Mouse (Mus musculus) stomach, embryonic 15.5 days (tissue): ENCODE data around the gene Igsf23. TPM values are rescaled to one million over a fixed set of nuclear protein-coding genes. Genes with fewer than 3 reads are reported as not detected.
"Not testable (repeated sequence)": the region's sequence is repeated elsewhere in the genome, so short reads cannot be mapped to it uniquely, and the experiment has no call there.

Experiments
- ATAC-seq: fragments of 200-750 bp; cut with Nextera tagmentation; 2 replicates; pipeline ENCODE4 v1.8.0; 2017; ENCODE audit warnings: low read depth, moderate number of reproducible peaks, moderate TSS enrichment; ENCODE audit not compliant: insufficient read depth, low FRiP score
- H3K27ac ChIP-seq: fragments of 300-500 bp; sonication (generic); 2 replicates; pipeline ENCODE4 v1.5.1; 2015; ENCODE audit warnings: mild to moderate bottlenecking, inconsistent platforms
- H3K27me3 ChIP-seq: fragments of 300-500 bp; sonication (generic); replicated peaks from 2 replicates; pipeline ENCODE4 v1.6.1; 2015; ENCODE audit warnings: inconsistent platforms
- H3K36me3 ChIP-seq: fragments of 300-500 bp; sonication (generic); 2 replicates; pipeline ENCODE4 v1.6.1; 2015; ENCODE audit warnings: inconsistent platforms
- H3K4me1 ChIP-seq: fragments of 300-500 bp; sonication (generic); 2 replicates; pipeline ENCODE4 v1.6.1; 2015; ENCODE audit warnings: inconsistent platforms
- H3K4me2 ChIP-seq: fragments of 300-500 bp; sonication (generic); 2 replicates; pipeline ENCODE4 v1.6.1; 2015; ENCODE audit warnings: mild to moderate bottlenecking, inconsistent platforms
- H3K4me3 ChIP-seq: fragments of 300-500 bp; sonication (generic); replicated peaks from 2 replicates; pipeline ENCODE4 v1.5.1; 2015; ENCODE audit warnings: inconsistent platforms
- H3K9ac ChIP-seq: fragments of 300-500 bp; sonication (generic); 2 replicates; pipeline ENCODE4 v1.6.1; 2015; ENCODE audit warnings: inconsistent platforms
- H3K9me3 ChIP-seq: fragments of 300-500 bp; sonication (generic); 2 replicates; pipeline ENCODE4 v1.6.1; 2016; ENCODE audit warnings: inconsistent platforms
- WGBS: fragments of 180-500 bp; shearing (Covaris S2); methylation state at CpG from one replicate; pipeline ENCODE4 v1.1.7; 2015; 5-methylcytosine and 5-hydroxymethylcytosine counted together
- polyA plus RNA-seq: library from polyadenylated mRNA; unstranded; fragments of >200 nt; fragmentation: Nextera tagmentation; extraction: Ambion mirVana; gene quantifications from 2 replicates; pipeline ENCODE4 v1.2.1, GENCODE M21; 2015

The Igsf23 gene
- 2.7 and 3.1 TPM in 2 replicates for polyA plus RNA-seq

GRCm38 (mm10) chr7:19950589-19950988, at the start of gene Igsf23:
Gene Igsf23, minus strand, starts transcription at chr7:19950756.
- Histone ChIP-seq H3K9ac (no peak within 1 kb of the TSS), H3K9me3 (no peaks in the 10 kb centered on the region), H3K4me2 (peak within 1 kb of the TSS; percentile 22; the same call in 1 of the 2 replicates)

GRCm38 (mm10) chr7:19996721-19997120, 46.2 kb upstream of the Igsf23 start:
- not testable (repeated sequence) for H3K27ac ChIP-seq, H3K36me3 ChIP-seq, ATAC-seq, H3K4me3 ChIP-seq, H3K4me2 ChIP-seq, H3K4me1 ChIP-seq, H3K9ac ChIP-seq, H3K9me3 ChIP-seq, H3K27me3 ChIP-seq
- 62% methylated on average over 3 of the region's 3 CpGs for WGBS

More at GRCm38 (mm10) chr7:19950589-19950988, at the start of gene Igsf23:
- H3K4me3 ChIP-seq, result no peak within 1 kb of the TSS
- ATAC-seq, result peak; percentile 47
- H3K27ac ChIP-seq, result no peak within 1 kb of the TSS
- H3K27me3 ChIP-seq, result no peaks in the 10 kb centered on the region
- H3K36me3 ChIP-seq, result no peaks in the 10 kb centered on the region
- 40% methylated on average over 9 of the region's 9 CpGs for WGBS
- peaks cover 8% of the 10 kb centered on the region; the same call in 1 of the 2 replicates for H3K4me1 ChIP-seq

GRCm38 (mm10) chr7:19991165-19991564, 40.6 kb upstream of the Igsf23 start, which contains the start of gene Nlrp9b:
Gene Nlrp9b, plus strand, starts transcription at chr7:19991465.
- not testable (repeated sequence) for H3K4me1 ChIP-seq, H3K27ac ChIP-seq, ATAC-seq, H3K36me3 ChIP-seq, H3K27me3 ChIP-seq, H3K4me2 ChIP-seq, H3K9me3 ChIP-seq, H3K4me3 ChIP-seq, H3K9ac ChIP-seq
- WGBS, result 64% methylated on average over 8 of the region's 8 CpGs

GRCm38 (mm10) chr7:19971516-19971915, 21.0 kb upstream of the Igsf23 start:
- ATAC-seq, result no peak
- no peak overlapping the region for H3K9ac ChIP-seq
- 83% methylated on average over 4 of the region's 4 CpGs for WGBS
- no peaks in the 10 kb centered on the region for H3K9me3 ChIP-seq
- no peaks in the 10 kb centered on the region for H3K27me3 ChIP-seq
- no peaks in the 10 kb centered on the region for H3K4me1 ChIP-seq
- H3K4me3 ChIP-seq, result no peak overlapping the region
- no peak overlapping the region for H3K4me2 ChIP-seq
- no peaks in the 10 kb centered on the region for H3K36me3 ChIP-seq
- H3K27ac ChIP-seq, result no peak overlapping the region

- H3K27me3 ChIP-seq, result no peaks in the 10 kb centered on the region
- no peak overlapping the region for H3K27ac ChIP-seq
- no peak for ATAC-seq
- no peaks in the 10 kb centered on the region for H3K4me1 ChIP-seq
- H3K9me3 ChIP-seq, result no peaks in the 10 kb centered on the region
- no peak overlapping the region for H3K9ac ChIP-seq
- no peak overlapping the region for H3K4me3 ChIP-seq
- no peaks in the 10 kb centered on the region for H3K36me3 ChIP-seq
- WGBS, result 92% methylated on average over 8 of the region's 8 CpGs
- no peak overlapping the region for H3K4me2 ChIP-seq
Observed at GRCm38 (mm10) chr7:19970196-19970595, 19.6 kb upstream of the Igsf23 start.

- Histone ChIP-seq H3K4me1 (no peaks in the 10 kb centered on the region), H3K36me3 (no peaks in the 10 kb centered on the region), H3K9me3 (no peaks in the 10 kb centered on the region), H3K9ac (no peak overlapping the region), H3K27me3 (no peaks in the 10 kb centered on the region), H3K4me2 (no peak overlapping the region), H3K27ac (no peak overlapping the region), H3K4me3 (no peak overlapping the region)
- ATAC-seq, result no peak
- WGBS, result 96% methylated on average over 4 of the region's 4 CpGs
Observed at GRCm38 (mm10) chr7:19969541-19970090, 19.1 kb upstream of the Igsf23 start.

GRCm38 (mm10) chr7:19969106-19969505, 18.6 kb upstream of the Igsf23 start:
- Histone ChIP-seq H3K36me3 (no peaks in the 10 kb centered on the region), H3K9me3 (no peaks in the 10 kb centered on the region), H3K4me2 (no peak overlapping the region), H3K27ac (no peak overlapping the region), H3K27me3 (no peaks in the 10 kb centered on the region), H3K4me3 (no peak overlapping the region), H3K4me1 (no peaks in the 10 kb centered on the region), H3K9ac (no peak overlapping the region)
- WGBS, result 72% methylated on average over 3 of the region's 3 CpGs
- no peak for ATAC-seq

GRCm38 (mm10) chr7:19964985-19965579, 14.5 kb upstream of the Igsf23 start, which contains the start of gene Ceacam20:
Gene Ceacam20, plus strand, starts transcription at chr7:19965412.
- Histone ChIP-seq H3K27me3 (no peaks in the 10 kb centered on the region), H3K4me1 (no peaks in the 10 kb centered on the region), H3K4me2 (no peak within 1 kb of the TSS), H3K9ac (no peak within 1 kb of the TSS), H3K36me3 (no peaks in the 10 kb centered on the region), H3K4me3 (no peak within 1 kb of the TSS), H3K27ac (no peak within 1 kb of the TSS), H3K9me3 (no peaks in the 10 kb centered on the region)
- ATAC-seq, result no peak
- 71% methylated on average over 7 of the region's 7 CpGs for WGBS

GRCm38 (mm10) chr7:19962423-19962822, 11.9 kb upstream of the Igsf23 start:
- WGBS, result 74% methylated on average over 1 of the region's 1 CpGs
- H3K27me3 ChIP-seq, result no peaks in the 10 kb centered on the region
- ATAC-seq, result no peak
- no peak overlapping the region for H3K4me3 ChIP-seq
- no peaks in the 10 kb centered on the region for H3K4me1 ChIP-seq
- H3K27ac ChIP-seq, result no peak overlapping the region
- no peaks in the 10 kb centered on the region for H3K36me3 ChIP-seq
- H3K9me3 ChIP-seq, result no peaks in the 10 kb centered on the region
- H3K4me2 ChIP-seq, result no peak overlapping the region
- H3K9ac ChIP-seq, result no peak overlapping the region

GRCm38 (mm10) chr7:19956341-19956781, 5.8 kb upstream of the Igsf23 start:
- no peaks in the 10 kb centered on the region for H3K36me3 ChIP-seq
- no peaks in the 10 kb centered on the region for H3K9me3 ChIP-seq
- no peak overlapping the region for H3K4me3 ChIP-seq
- no peaks in the 10 kb centered on the region for H3K27me3 ChIP-seq
- no peak overlapping the region for H3K9ac ChIP-seq
- peaks cover 8% of the 10 kb centered on the region; the same call in 1 of the 2 replicates for H3K4me1 ChIP-seq
- no peak overlapping the region for H3K4me2 ChIP-seq
- no peak for ATAC-seq
- 2% methylated on average over 7 of the region's 7 CpGs for WGBS
- H3K27ac ChIP-seq, result no peak overlapping the region

GRCm38 (mm10) chr7:19955861-19956260, 5.3 kb upstream of the Igsf23 start:
- Histone ChIP-seq H3K4me1 (peaks cover 8% of the 10 kb centered on the region; the same call in 1 of the 2 replicates), H3K4me2 (no peak overlapping the region)

GRCm38 (mm10) chr7:19953054-19953453, 2.5 kb upstream of the Igsf23 start:
- no peak overlapping the region for H3K9ac ChIP-seq
- H3K27ac ChIP-seq, result no peak overlapping the region
- no peaks in the 10 kb centered on the region for H3K27me3 ChIP-seq
- no peak overlapping the region for H3K4me3 ChIP-seq
- WGBS, result 24% methylated on average over 9 of the region's 9 CpGs
- H3K36me3 ChIP-seq, result no peaks in the 10 kb centered on the region
- ATAC-seq, result no peak
- H3K9me3 ChIP-seq, result no peaks in the 10 kb centered on the region
- H3K4me2 ChIP-seq, result 0 out of 2 replicates have a peak overlapping the region, but pooled peaks have one; percentile 8
- peaks cover 8% of the 10 kb centered on the region; the same call in 1 of the 2 replicates for H3K4me1 ChIP-seq

More at GRCm38 (mm10) chr7:19955861-19956260, 5.3 kb upstream of the Igsf23 start:
- H3K4me3 ChIP-seq, result no peak overlapping the region
- no peaks in the 10 kb centered on the region for H3K36me3 ChIP-seq
- ATAC-seq, result no peak
- H3K27ac ChIP-seq, result no peak overlapping the region
- H3K9me3 ChIP-seq, result no peaks in the 10 kb centered on the region
- 55% methylated on average over 3 of the region's 4 CpGs for WGBS
- no peaks in the 10 kb centered on the region for H3K27me3 ChIP-seq
- no peak overlapping the region for H3K9ac ChIP-seq
